Mouse (Mus musculus) left cerebral cortex, postnatal 36 days (tissue): ENCODE results near the gene Grm8. TPM values are rescaled to one million over a fixed set of nuclear protein-coding genes. Genes with fewer than 3 reads are reported as not detected.

Experiments used
- DNase-seq, 2 experiments: peaks; one replicate each; pipeline ENCODE4 v3.0.0; 2021 to 2022; ENCODE audit warnings: low spot score in 2 of 2, mixed read lengths in 1 of 2
- intact Hi-C: fragments of 180-260 bp; cut with DNase I; formaldehyde crosslinking; loops from one replicate; pipeline ENCODE4 v1.15.1; 2025
- total RNA-seq, 2 experiments: library from RNA; stranded (reverse); gene quantifications; 2 replicates each; pipeline ENCODE4 v1.2.3; 2021

The Grm8 gene
- total RNA-seq, 2 experiments from 2014 or later = 24.5 to 26.3 TPM

GRCm38 (mm10) chr6:28074470-28074869 is 60.5 kb downstream of the Grm8 start:
- intact Hi-C loops = no loop called here
- no peak for DNase-seq

GRCm38 (mm10) chr6:28051966-28052365 is 83.0 kb downstream of the Grm8 start:
- intact Hi-C loops = no loop called here
- no peak for DNase-seq

GRCm38 (mm10) chr6:28042339-28042738 is 92.6 kb downstream of the Grm8 start:
- DNase-seq = no peak
- intact Hi-C loops = no loop called here

- intact Hi-C loops = no loop called here
Measured at GRCm38 (mm10) chr6:28040815-28041214, 94.2 kb downstream of the Grm8 start.

GRCm38 (mm10) chr6:28032006-28032405 is 103.0 kb downstream of the Grm8 start:
- intact Hi-C loops = no loop called here
- DNase-seq = no peak

More at GRCm38 (mm10) chr6:28040815-28041214, 94.2 kb downstream of the Grm8 start:
- no peak for DNase-seq

GRCm38 (mm10) chr6:28017653-28018052 is 117.3 kb downstream of the Grm8 start:
- DNase-seq = no peak

GRCm38 (mm10) chr6:28007001-28007400 is 128.0 kb downstream of the Grm8 start:
- intact Hi-C loops = no loop called here

More at GRCm38 (mm10) chr6:28017653-28018052, 117.3 kb downstream of the Grm8 start:
- intact Hi-C loops = no loop called here

GRCm38 (mm10) chr6:27997250-27997649 is 137.7 kb downstream of the Grm8 start:
- intact Hi-C loops = no loop called here
- no peak for DNase-seq

More at GRCm38 (mm10) chr6:28007001-28007400, 128.0 kb downstream of the Grm8 start:
- DNase-seq = no peak

- intact Hi-C loops = no loop called here
- DNase-seq = no peak
Measured at GRCm38 (mm10) chr6:27991241-27991640, 143.7 kb downstream of the Grm8 start.

GRCm38 (mm10) chr6:27982598-27982997 is 152.4 kb downstream of the Grm8 start:
- intact Hi-C loops = no loop called here
- DNase-seq = no peak

GRCm38 (mm10) chr6:27982021-27982420 is 153.0 kb downstream of the Grm8 start:
- intact Hi-C loops = no loop called here
- no peak for DNase-seq

- peak in 1 of 2 experiments; percentile 9 for DNase-seq
- intact Hi-C loops = loop anchor here (5.0 kb wide), 1 partner anchor 120 kb away; no protein-coding TSS in a partner anchor
Measured at GRCm38 (mm10) chr6:27977361-27977760, 157.6 kb downstream of the Grm8 start.

GRCm38 (mm10) chr6:27968859-27969258 is 166.1 kb downstream of the Grm8 start:
- intact Hi-C loops = no loop called here
- DNase-seq = peak in 1 of 2 experiments; percentile 10

GRCm38 (mm10) chr6:27967037-27967436 is 167.9 kb downstream of the Grm8 start:
- intact Hi-C loops = no loop called here
- DNase-seq = no peak

- intact Hi-C loops = no loop called here
- DNase-seq = peak in 1 of 2 experiments; percentile 13
Measured at GRCm38 (mm10) chr6:27965237-27965636, 169.7 kb downstream of the Grm8 start.

GRCm38 (mm10) chr6:27963887-27964286 is 171.1 kb downstream of the Grm8 start:
- intact Hi-C loops = no loop called here
- DNase-seq = no peak

- intact Hi-C loops = no loop called here
- DNase-seq = no peak
Measured at GRCm38 (mm10) chr6:27956278-27956857, 178.6 kb downstream of the Grm8 start.

GRCm38 (mm10) chr6:27951433-27951832 is 183.5 kb downstream of the Grm8 start:
- no peak for DNase-seq
- intact Hi-C loops = no loop called here

GRCm38 (mm10) chr6:27928058-27928457 is 206.9 kb downstream of the Grm8 start:
- no peak for DNase-seq
- intact Hi-C loops = no loop called here

- intact Hi-C loops = no loop called here
- DNase-seq = no peak
Measured at GRCm38 (mm10) chr6:27913281-27913680, 221.7 kb downstream of the Grm8 start.

- DNase-seq = no peak
- intact Hi-C loops = no loop called here
Measured at GRCm38 (mm10) chr6:27904358-27904757, 230.6 kb downstream of the Grm8 start.

- no peak for DNase-seq
- intact Hi-C loops = no loop called here
Measured at GRCm38 (mm10) chr6:27902224-27902623, 232.8 kb downstream of the Grm8 start.
